Mouse (Mus musculus) testis, adult 2 months (tissue): Measurements from ENCODE around the gene Sh3gl3. TPM values are rescaled to one million over a fixed set of nuclear protein-coding genes. Genes with fewer than 3 reads are reported as not detected.

Experiments used
- H3K27ac ChIP-seq: fragments of 200-500 bp; 2 replicates; pipeline ENCODE4 v1.5.1; 2012; ENCODE audit warnings: low read depth, low read length; ENCODE audit not compliant: control insufficient read depth, insufficient read depth
- H3K27me3 ChIP-seq: fragments of 200-500 bp; 2 replicates; pipeline ENCODE4 v1.6.1; 2012; ENCODE audit warnings: mild to moderate bottlenecking, low read length, moderate library complexity; ENCODE audit not compliant: control insufficient read depth, insufficient read depth
- H3K36me3 ChIP-seq: fragments of 200-500 bp; 2 replicates; pipeline ENCODE4 v1.6.1; 2012; ENCODE audit warnings: mild to moderate bottlenecking, low read length; ENCODE audit not compliant: control insufficient read depth, insufficient read depth
- H3K4me1 ChIP-seq: fragments of 200-500 bp; 2 replicates; pipeline ENCODE4 v1.6.1; 2012; ENCODE audit warnings: low read length; ENCODE audit not compliant: control insufficient read depth, insufficient read depth
- H3K4me3 ChIP-seq: fragments of 200-500 bp; 2 replicates; pipeline ENCODE4 v1.5.1; 2012; ENCODE audit warnings: low read depth, mild to moderate bottlenecking, low read length, moderate library complexity, mixed read lengths; ENCODE audit not compliant: control insufficient read depth
- CTCF ChIP-seq: fragments of 200-500 bp; IDR thresholded peaks from 2 replicates; pipeline ENCODE4 v1.5.1; 2012; ENCODE audit warnings: low read depth, mild to moderate bottlenecking, inconsistent platforms, low read length, moderate library complexity; ENCODE audit not compliant: control insufficient read depth, insufficient read depth, insufficient replicate concordance
- POLR2A ChIP-seq: fragments of 200-500 bp; IDR thresholded peaks from 2 replicates; pipeline ENCODE4 v1.6.1; 2012; ENCODE audit warnings: low read depth, mild to moderate bottlenecking, inconsistent platforms, low read length, moderate library complexity; ENCODE audit not compliant: control insufficient read depth
- polyA plus RNA-seq: library from polyadenylated mRNA; depleted of rRNA; stranded (reverse); fragments of >200 nt; gene quantifications from 2 replicates; pipeline ENCODE4 v1.2.3, GENCODE M21; 2012; rRNA removed

Gene Sh3gl3
- polyA plus RNA-seq, 1 experiment, result 81.4 TPM

DNA sequence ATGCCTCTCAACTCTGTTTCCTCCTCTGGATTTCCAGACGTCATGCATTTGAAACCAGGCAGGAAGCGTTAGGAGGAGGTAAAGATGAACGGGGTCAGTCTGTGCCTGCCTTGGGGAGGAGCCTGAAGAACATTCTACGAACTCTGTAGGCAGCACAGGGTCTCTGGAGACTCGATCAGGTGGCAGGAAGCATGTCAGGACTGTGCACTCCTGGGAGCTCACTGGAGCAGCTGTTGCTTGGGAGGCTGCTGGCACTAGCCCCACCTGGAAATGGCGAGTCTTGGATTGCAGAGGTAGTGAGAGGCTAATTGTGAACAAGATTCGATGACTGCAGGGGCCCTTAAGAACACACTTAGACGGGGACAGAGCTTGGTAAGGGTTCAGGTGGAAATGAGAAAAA is 167.8 kb downstream of the Sh3gl3 start:
- H3K27me3 ChIP-seq, result no peaks in the 10 kb centered on the region
- TF ChIP-seq CTCF (no peak), POLR2A (no peak)
- no peaks in the 10 kb centered on the region for H3K36me3 ChIP-seq
- no peaks in the 10 kb centered on the region for H3K4me1 ChIP-seq
- H3K27ac ChIP-seq, result no peak overlapping the region
- H3K4me3 ChIP-seq, result no peak overlapping the region

DNA sequence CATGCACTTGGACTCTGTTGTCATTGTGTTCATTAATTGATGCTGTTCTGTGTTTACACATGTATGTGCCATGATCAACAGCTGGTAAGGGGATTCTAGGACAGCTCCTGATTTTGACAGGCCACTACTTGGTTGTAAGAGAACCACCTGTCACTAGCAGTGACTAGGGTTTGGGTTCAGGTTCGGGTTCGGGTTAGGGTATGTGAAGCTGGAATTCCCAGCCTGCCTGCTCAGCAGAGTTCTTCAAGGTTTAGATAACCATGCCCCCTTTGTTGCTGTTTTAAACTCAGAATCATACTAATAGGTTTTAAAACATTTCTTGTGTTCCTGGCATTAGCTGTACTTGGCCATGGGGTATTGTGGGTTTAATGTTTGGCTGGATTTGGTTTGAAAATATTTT is 173.1 kb downstream of the Sh3gl3 start:
- Histone ChIP-seq H3K27ac (no peak overlapping the region), H3K4me3 (no peak overlapping the region), H3K36me3 (no peaks in the 10 kb centered on the region), H3K4me1 (no peaks in the 10 kb centered on the region), H3K27me3 (no peaks in the 10 kb centered on the region)
- no peak for TF ChIP-seq CTCF
- TF ChIP-seq POLR2A, result no peak

DNA sequence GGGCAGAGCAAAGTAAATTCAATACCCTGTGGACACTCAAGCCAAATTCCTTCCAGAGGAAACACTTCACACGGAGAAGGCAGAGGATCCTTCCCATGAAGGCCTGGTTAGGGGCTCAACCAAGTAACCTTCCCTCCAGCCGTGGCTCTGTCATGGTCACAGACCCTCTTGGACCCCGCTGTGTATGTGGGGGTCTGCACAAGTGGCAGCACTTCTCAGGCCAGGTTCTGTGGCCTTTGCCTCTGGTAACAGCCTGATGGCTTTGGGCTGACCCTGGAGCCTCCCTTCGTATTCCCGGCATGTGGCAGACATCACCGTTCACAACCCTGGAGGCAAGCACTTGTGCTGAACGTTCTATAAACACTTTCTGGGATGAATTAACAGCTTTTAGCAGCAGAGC is 176.2 kb downstream of the Sh3gl3 start:
- Histone ChIP-seq H3K27me3 (no peaks in the 10 kb centered on the region), H3K27ac (no peak overlapping the region), H3K4me3 (no peak overlapping the region), H3K4me1 (no peaks in the 10 kb centered on the region), H3K36me3 (no peaks in the 10 kb centered on the region)
- TF ChIP-seq POLR2A, result no peak
- no peak for TF ChIP-seq CTCF

DNA sequence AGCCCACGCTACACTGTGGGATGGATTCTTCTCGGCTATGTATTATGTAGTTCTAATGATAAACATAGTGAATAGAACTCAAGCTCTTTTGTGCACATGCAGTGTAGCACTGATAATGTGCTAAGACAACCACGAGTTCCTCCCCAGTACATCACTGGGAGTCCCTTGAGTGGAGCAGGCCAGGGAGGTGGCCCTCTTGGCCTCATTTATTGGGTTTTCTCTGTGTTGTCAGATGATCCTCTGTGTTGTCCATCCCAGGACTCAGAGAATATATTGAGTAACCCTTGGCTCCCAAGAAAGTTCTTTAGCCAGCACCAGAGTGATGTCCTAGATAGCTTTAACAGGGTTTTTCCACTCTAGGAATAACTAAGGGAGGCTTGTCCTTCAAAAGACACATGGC is 176.8 kb downstream of the Sh3gl3 start:
- Histone ChIP-seq H3K4me3 (no peak overlapping the region), H3K36me3 (no peaks in the 10 kb centered on the region), H3K4me1 (no peaks in the 10 kb centered on the region), H3K27ac (no peak overlapping the region), H3K27me3 (no peaks in the 10 kb centered on the region)
- TF ChIP-seq POLR2A, result no peak
- TF ChIP-seq CTCF, result no peak

Other genes with a start within 250 kb of the Sh3gl3 start
- gene Hdgfl3, start 239.4 kb upstream of the Sh3gl3 start, polyA plus RNA-seq, result 4.2 and 4.3 TPM in 2 replicates
- gene Bnc1, start 181.5 kb upstream of the Sh3gl3 start, polyA plus RNA-seq, result 0.96 and 1.2 TPM in 2 replicates
- 0.43 and 0.45 TPM in 2 replicates for gene Adamtsl3, start 161.9 kb downstream of the Sh3gl3 start, polyA plus RNA-seq